Mouse (Mus musculus) testis, adult 2 months (tissue): ENCODE results near the gene Slc2a5.

ENCODE experiments used
- CTCF ChIP-seq: fragments of 200-500 bp; IDR thresholded peaks from 2 replicates; pipeline ENCODE4 v1.5.1; 2012; ENCODE audit warnings: low read depth, mild to moderate bottlenecking, inconsistent platforms, low read length, moderate library complexity; ENCODE audit not compliant: control insufficient read depth, insufficient read depth, insufficient replicate concordance
- POLR2A ChIP-seq: fragments of 200-500 bp; IDR thresholded peaks from 2 replicates; pipeline ENCODE4 v1.6.1; 2012; ENCODE audit warnings: low read depth, mild to moderate bottlenecking, inconsistent platforms, low read length, moderate library complexity; ENCODE audit not compliant: control insufficient read depth

- TF ChIP-seq CTCF (no peak), POLR2A (no peak)
Observed at GRCm38 (mm10) chr4:150106637-150107036, 12.4 kb upstream of the Slc2a5 start.
